Mouse (Mus musculus) ES-CJ7 (cell line): Measurements from ENCODE around the gene Pigb.

Experiments used
- DNase-seq: peaks from one replicate; pipeline ENCODE4 v3.0.0; 2011; ENCODE audit warnings: low read depth, low spot score

Pigb gene

GRCm38 (mm10) chr9:73040080-73040479 is at the start of gene Pigb:
Pigb (minus strand) TSS chr9:73040378.
- no peak for DNase-seq

GRCm38 (mm10) chr9:73089222-73089920 is 49.2 kb upstream of the Pigb start:
- no peak for DNase-seq

- no peak for DNase-seq
Measured at GRCm38 (mm10) chr9:73087581-73087980, 47.4 kb upstream of the Pigb start.

- DNase-seq, result no peak
Measured at GRCm38 (mm10) chr9:73087121-73087520, 46.9 kb upstream of the Pigb start.

- DNase-seq, result no peak
Measured at GRCm38 (mm10) chr9:73085845-73086244, 45.7 kb upstream of the Pigb start.

- DNase-seq, result no peak
Measured at GRCm38 (mm10) chr9:73083956-73084355, 43.8 kb upstream of the Pigb start.

GRCm38 (mm10) chr9:73082291-73083000 is 42.3 kb upstream of the Pigb start:
- no peak for DNase-seq

- peak; percentile 96 for DNase-seq
Measured at GRCm38 (mm10) chr9:73079801-73080325, 39.7 kb upstream of the Pigb start.

GRCm38 (mm10) chr9:73079349-73079748 is 39.2 kb upstream of the Pigb start:
- peak; percentile 61 for DNase-seq

- no peak for DNase-seq
Measured at GRCm38 (mm10) chr9:73073169-73073568, 33.0 kb upstream of the Pigb start.

- no peak for DNase-seq
Measured at GRCm38 (mm10) chr9:73072426-73072825, 32.2 kb upstream of the Pigb start.

- peak; percentile 89 for DNase-seq
Measured at GRCm38 (mm10) chr9:73070971-73071659, 30.9 kb upstream of the Pigb start.

- no peak for DNase-seq
Measured at GRCm38 (mm10) chr9:73068688-73069087, 28.5 kb upstream of the Pigb start.

GRCm38 (mm10) chr9:73068230-73068679 is 28.1 kb upstream of the Pigb start:
- no peak for DNase-seq

GRCm38 (mm10) chr9:73067086-73067485 is 26.9 kb upstream of the Pigb start:
- DNase-seq, result peak; percentile 47

GRCm38 (mm10) chr9:73063621-73064290 is 23.6 kb upstream of the Pigb start:
- DNase-seq, result peak; percentile 49

- DNase-seq, result no peak
Measured at GRCm38 (mm10) chr9:73059224-73059623, 19.0 kb upstream of the Pigb start.

GRCm38 (mm10) chr9:73055441-73055911 is 15.3 kb upstream of the Pigb start:
- DNase-seq, result no peak

- DNase-seq, result no peak
Measured at GRCm38 (mm10) chr9:73050606-73051005, 10.4 kb upstream of the Pigb start.

- peak; percentile 54 for DNase-seq
Measured at GRCm38 (mm10) chr9:73049833-73050232, 9.7 kb upstream of the Pigb start.

- no peak for DNase-seq
Measured at GRCm38 (mm10) chr9:73048927-73049326, 8.7 kb upstream of the Pigb start.

- no peak for DNase-seq
Measured at GRCm38 (mm10) chr9:73047906-73048305, 7.7 kb upstream of the Pigb start.
